Comparison of ENCODE assay signal across 12 mouse cellular contexts in the genomic region with DNA sequence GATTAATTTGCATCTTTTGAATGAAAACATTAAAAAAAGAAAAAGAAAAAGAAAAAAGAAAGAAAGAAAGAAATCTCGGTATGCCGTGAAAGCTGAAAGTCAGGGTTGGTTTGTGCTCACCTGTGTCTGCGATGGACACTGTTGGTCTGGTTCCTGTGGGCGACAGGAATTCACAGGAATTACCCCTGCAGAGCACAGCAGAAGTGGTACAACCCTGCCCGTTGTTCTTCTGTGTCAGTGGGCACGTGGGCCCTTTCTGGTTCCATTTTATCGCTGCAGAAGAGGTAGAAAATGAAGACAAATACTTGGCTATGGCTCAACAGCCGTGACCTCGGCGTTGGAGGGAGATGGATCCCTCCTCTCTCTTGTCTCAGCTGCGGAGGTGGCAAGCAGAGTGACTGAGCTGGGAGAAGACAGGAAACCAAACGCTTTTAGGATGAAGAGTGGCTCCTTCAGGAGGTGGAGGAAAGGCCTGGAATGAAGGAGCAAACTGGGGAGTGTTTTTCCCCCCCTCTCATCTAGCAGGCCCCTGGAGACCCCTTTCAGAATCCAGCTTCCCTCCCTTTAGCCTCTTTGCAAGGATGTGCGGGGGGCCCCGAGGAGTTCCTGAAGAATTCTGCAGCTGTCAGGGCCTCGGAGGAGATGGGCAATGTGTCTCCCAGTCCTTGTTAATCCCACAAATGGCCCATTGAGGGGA.
DNase-seq lines count a peak whose midpoint lies in the region; ATAC-seq and TF ChIP-seq lines count a peak whose summit lies in the region.
"Had no signal": no experiment of that assay in that cellular context is flagged by ENCODE, and none has a peak within 500 bp of the region (broad histone marks: within the 10 kb centered on the region; RNA-seq: fewer than 3 reads in every experiment).

No protein-coding gene starts in this region.

- H3K36me3 ChIP-seq in forebrain, postnatal 0 days (ENCODE audit: insufficient read depth): no peaks in the 10 kb centered on the region
- no peaks in the 10 kb centered on the region for H3K36me3 ChIP-seq in forebrain, embryonic 14.5 days (ENCODE audit: control insufficient read depth, insufficient read depth, low read length)
- H3K36me3 ChIP-seq in midbrain, embryonic 16.5 days (ENCODE audit: control insufficient read depth, insufficient read depth, low read length): no peaks in the 10 kb centered on the region
- no peaks in the 10 kb centered on the region for H3K36me3 ChIP-seq in midbrain, embryonic 13.5 days
- no peaks in the 10 kb centered on the region for H3K36me3 ChIP-seq in embryonic facial prominence, embryonic 11.5 days (replicated peaks; ENCODE audit: control insufficient read depth, insufficient read depth, low read depth, low read length)
- no peaks in the 10 kb centered on the region for H3K36me3 ChIP-seq in liver, postnatal 0 days (replicated peaks; ENCODE audit: insufficient read depth, low read length)
- no peaks in the 10 kb centered on the region for H3K36me3 ChIP-seq in kidney, embryonic 16.5 days (ENCODE audit: insufficient read depth, low read length)

- TF ChIP-seq CTCF in forebrain, postnatal 0 days (IDR thresholded peaks at IDR 0.05; ENCODE audit: low read depth): no peak
- TF ChIP-seq CTCF in liver, postnatal 0 days (IDR thresholded peaks at IDR 0.05; ENCODE audit: low read depth): no peak

- H3K4me2 ChIP-seq in forebrain, postnatal 0 days (ENCODE audit: low read depth): no peak overlapping the region
- H3K4me2 ChIP-seq in forebrain, embryonic 14.5 days (ENCODE audit: low read length): no peak overlapping the region
- H3K4me2 ChIP-seq in midbrain, embryonic 16.5 days (ENCODE audit: low read length): no peak overlapping the region
- no peak overlapping the region for H3K4me2 ChIP-seq in midbrain, embryonic 13.5 days (replicated peaks)
- no peak overlapping the region for H3K4me2 ChIP-seq in embryonic facial prominence, embryonic 11.5 days (ENCODE audit: low read depth, low read length)
- no peak overlapping the region for H3K4me2 ChIP-seq in liver, postnatal 0 days (ENCODE audit: low read depth, low read length)
- no peak overlapping the region for H3K4me2 ChIP-seq in kidney, embryonic 16.5 days (replicated peaks; ENCODE audit: low read depth, low read length)

- no peaks in the 10 kb centered on the region for H3K9me3 ChIP-seq in forebrain, postnatal 0 days (ENCODE audit: low read length)
- H3K9me3 ChIP-seq in forebrain, embryonic 14.5 days (replicated peaks; ENCODE audit: control insufficient read depth, low read length): no peaks in the 10 kb centered on the region
- H3K9me3 ChIP-seq in midbrain, embryonic 16.5 days (replicated peaks; ENCODE audit: control insufficient read depth, low read length, poor library complexity, severe bottlenecking): no peaks in the 10 kb centered on the region
- H3K9me3 ChIP-seq in midbrain, embryonic 13.5 days: no peaks in the 10 kb centered on the region
- no peaks in the 10 kb centered on the region for H3K9me3 ChIP-seq in embryonic facial prominence, embryonic 11.5 days (replicated peaks; ENCODE audit: control insufficient read depth, low read length)
- no peaks in the 10 kb centered on the region for H3K9me3 ChIP-seq in liver, postnatal 0 days (ENCODE audit: low read length)
- H3K9me3 ChIP-seq in kidney, embryonic 16.5 days (ENCODE audit: low read length): no peaks in the 10 kb centered on the region

- H3K27me3 ChIP-seq in forebrain, postnatal 0 days (ENCODE audit: insufficient read depth, low read length): no peaks in the 10 kb centered on the region
- H3K27me3 ChIP-seq in forebrain, embryonic 14.5 days (replicated peaks; ENCODE audit: control insufficient read depth, insufficient read depth, low read length): no peaks in the 10 kb centered on the region
- H3K27me3 ChIP-seq in midbrain, embryonic 16.5 days (ENCODE audit: control insufficient read depth, insufficient read depth, low read depth, low read length): no peaks in the 10 kb centered on the region
- H3K27me3 ChIP-seq in midbrain, embryonic 13.5 days: no peaks in the 10 kb centered on the region
- no peaks in the 10 kb centered on the region for H3K27me3 ChIP-seq in embryonic facial prominence, embryonic 11.5 days (ENCODE audit: control insufficient read depth, insufficient read depth, low read length)
- H3K27me3 ChIP-seq in liver, postnatal 0 days (ENCODE audit: insufficient read depth, low read length): no peaks in the 10 kb centered on the region
- H3K27me3 ChIP-seq in kidney, embryonic 16.5 days (ENCODE audit: insufficient read depth, low read length): no peaks in the 10 kb centered on the region

- no peak for TF ChIP-seq EP300 in liver, postnatal 0 days (IDR thresholded peaks at IDR 0.05; ENCODE audit: low read depth)

- WGBS in forebrain, postnatal 0 days: 41% methylated on average over 15 of the region's 15 CpGs
- 58% methylated on average over 15 of the region's 15 CpGs for WGBS in forebrain, embryonic 14.5 days
- WGBS in midbrain, embryonic 16.5 days: 49% methylated on average over 15 of the region's 15 CpGs
- WGBS in midbrain, embryonic 13.5 days: 63% methylated on average over 15 of the region's 15 CpGs
- WGBS in embryonic facial prominence, embryonic 11.5 days: 49% methylated on average over 15 of the region's 15 CpGs
- 75% methylated on average over 15 of the region's 15 CpGs for WGBS in liver, postnatal 0 days (ENCODE audit: insufficient replicate concordance)
- WGBS in kidney, embryonic 16.5 days: 52% methylated on average over 15 of the region's 15 CpGs

- H3K27ac ChIP-seq in forebrain, postnatal 0 days (ENCODE audit: low read depth, low read length): no peak overlapping the region
- no peak overlapping the region for H3K27ac ChIP-seq in forebrain, embryonic 14.5 days (ENCODE audit: low read depth, low read length)
- no peak overlapping the region for H3K27ac ChIP-seq in midbrain, embryonic 16.5 days (ENCODE audit: low read length)
- H3K27ac ChIP-seq in midbrain, embryonic 13.5 days: no peak overlapping the region
- 0 out of 2 replicates have a peak overlapping the region, but pooled peaks have one; percentile 13 for H3K27ac ChIP-seq in embryonic facial prominence, embryonic 11.5 days (replicated peaks; ENCODE audit: low read depth, low read length)
- H3K27ac ChIP-seq in liver, postnatal 0 days (ENCODE audit: low read depth): no peak overlapping the region
- H3K27ac ChIP-seq in kidney, embryonic 16.5 days (ENCODE audit: low read length): no peak overlapping the region

- no peak overlapping the region for H3K4me3 ChIP-seq in forebrain, postnatal 0 days (ENCODE audit: low read depth, low read length)
- H3K4me3 ChIP-seq in forebrain, embryonic 14.5 days (ENCODE audit: low read depth, low read length): no peak overlapping the region
- H3K4me3 ChIP-seq in midbrain, embryonic 16.5 days (ENCODE audit: low read depth, low read length): no peak overlapping the region
- no peak overlapping the region for H3K4me3 ChIP-seq in midbrain, embryonic 13.5 days (replicated peaks)
- no peak overlapping the region for H3K4me3 ChIP-seq in embryonic facial prominence, embryonic 11.5 days (ENCODE audit: low read depth, low read length)
- no peak overlapping the region for H3K4me3 ChIP-seq in liver, postnatal 0 days (ENCODE audit: low read depth, low read length)
- H3K4me3 ChIP-seq in kidney, embryonic 16.5 days (ENCODE audit: low read length): no peak overlapping the region

- H3K4me1 ChIP-seq in forebrain, postnatal 0 days (ENCODE audit: insufficient read depth): 0 out of 2 replicates have a peak, but pooled peaks cover 4% of the 10 kb centered on the region
- H3K4me1 ChIP-seq in forebrain, embryonic 14.5 days (ENCODE audit: control insufficient read depth, insufficient read depth, low read length): peaks cover 4% of the 10 kb centered on the region; the same call in 1 of the 2 replicates
- H3K4me1 ChIP-seq in midbrain, embryonic 16.5 days (ENCODE audit: control insufficient read depth, insufficient read depth, low read length): no peaks in the 10 kb centered on the region
- peaks cover 8% of the 10 kb centered on the region for H3K4me1 ChIP-seq in midbrain, embryonic 13.5 days (replicated peaks)
- H3K4me1 ChIP-seq in embryonic facial prominence, embryonic 11.5 days (ENCODE audit: control insufficient read depth, insufficient read depth, low read length): no peaks in the 10 kb centered on the region
- peaks cover 33% of the 10 kb centered on the region for H3K4me1 ChIP-seq in liver, postnatal 0 days (ENCODE audit: insufficient read depth)
- peaks cover 33% of the 10 kb centered on the region for H3K4me1 ChIP-seq in kidney, embryonic 16.5 days (ENCODE audit: insufficient read depth, low read length)

- peak; percentile 69 for ATAC-seq in forebrain, postnatal 0 days
- no peak for ATAC-seq in forebrain, embryonic 14.5 days
- peak; percentile 39; the same call in 1 of the 2 replicates for ATAC-seq in midbrain, embryonic 16.5 days
- no peak for ATAC-seq in midbrain, embryonic 13.5 days
- no peak for ATAC-seq in embryonic facial prominence, embryonic 11.5 days (replicated peaks; ENCODE audit: insufficient number of reproducible peaks, low FRiP score, low TSS enrichment, low read depth)
- ATAC-seq in liver, postnatal 0 days: no peak
- no peak for ATAC-seq in kidney, embryonic 16.5 days (ENCODE audit: low FRiP score, low TSS enrichment)

- H3K9ac ChIP-seq in forebrain, postnatal 0 days: no peak overlapping the region
- no peak overlapping the region for H3K9ac ChIP-seq in forebrain, embryonic 14.5 days (ENCODE audit: low read length)
- H3K9ac ChIP-seq in midbrain, embryonic 16.5 days (ENCODE audit: low read depth, low read length): no peak overlapping the region
- H3K9ac ChIP-seq in midbrain, embryonic 13.5 days (replicated peaks): no peak overlapping the region
- no peak overlapping the region for H3K9ac ChIP-seq in embryonic facial prominence, embryonic 11.5 days (replicated peaks; ENCODE audit: low read length)
- H3K9ac ChIP-seq in liver, postnatal 0 days (replicated peaks): 0 out of 2 replicates have a peak overlapping the region, but pooled peaks have one; percentile 8
- no peak overlapping the region for H3K9ac ChIP-seq in kidney, embryonic 16.5 days (replicated peaks; ENCODE audit: low read length)

- DNase-seq in forebrain, postnatal 0 days: peak; percentile 32
- DNase-seq in forebrain, embryonic 14.5 days (ENCODE audit: low spot score): no peak
- no peak for DNase-seq in embryonic facial prominence, embryonic 11.5 days (ENCODE audit: low spot score)
- DNase-seq in liver, postnatal 0 days: no peak
- DNase-seq in retina, postnatal 1 day: no peak
- DNase-seq: cerebellum, adult 18-20 months; gastrocnemius, postnatal 36 days; kidney, postnatal 10 days; lung, postnatal 4 days had no signal

Comparison
In these comparisons a context has a peak if more than half of its experiments do, and no peak if none do; other contexts are left out.
1. ATAC-seq: peak in forebrain, postnatal 0 days (single experiment) and midbrain, embryonic 16.5 days (single experiment); none in forebrain, embryonic 14.5 days (single experiment), midbrain, embryonic 13.5 days (single experiment), embryonic facial prominence, embryonic 11.5 days (single experiment), liver, postnatal 0 days (single experiment) and kidney, embryonic 16.5 days (single experiment).